Mouse (Mus musculus): Measurements from ENCODE around the gene Gm14325. TPM values are rescaled to one million over a fixed set of nuclear protein-coding genes. Genes with fewer than 3 reads are reported as not detected.
"Not testable (repeated sequence)": the region's sequence is repeated elsewhere in the genome, so short reads cannot be mapped to it uniquely, and the experiment has no call there.

Gm14325 gene
- polyA plus RNA-seq (2015; fragmentation: Nextera tagmentation; extraction: Ambion mirVana) = 35.3 and 35.5 TPM in 2 replicates

DNA sequence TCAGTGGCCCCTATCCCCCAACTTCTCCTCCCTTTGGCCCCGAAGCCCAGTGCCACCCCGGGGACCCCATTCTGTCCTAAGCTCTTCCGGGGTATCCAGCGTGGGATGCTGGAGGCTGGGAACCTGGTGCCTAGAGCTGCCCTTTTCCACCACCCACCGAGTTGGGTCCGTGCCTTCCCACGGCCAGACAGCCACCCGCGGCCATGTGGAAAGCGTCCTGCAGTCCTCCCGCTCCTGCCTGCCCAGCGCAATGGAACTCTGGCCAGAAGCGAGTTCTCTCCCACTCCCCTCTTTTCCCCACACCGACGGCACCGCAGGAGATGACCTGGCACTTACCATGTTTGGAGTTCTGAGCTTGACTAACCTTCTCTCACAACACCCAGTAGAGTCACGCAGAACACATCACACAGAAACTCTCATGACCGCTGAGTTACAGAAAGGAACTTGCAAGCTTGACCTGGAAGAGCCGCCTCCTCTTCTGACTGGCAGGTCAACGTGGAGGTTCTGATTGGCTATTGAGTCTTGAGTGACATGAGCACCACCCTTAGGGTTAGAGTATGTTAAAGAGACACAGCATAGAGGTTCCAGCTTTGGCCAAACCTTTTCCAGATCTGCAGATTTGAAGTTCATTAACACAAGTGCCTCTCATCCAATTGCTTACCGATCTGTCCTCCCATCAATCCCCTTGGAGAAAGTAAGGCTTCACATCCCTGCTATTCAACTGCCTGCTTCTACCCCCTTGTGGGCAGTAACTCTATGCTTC, at the start of gene Gm14325:
TSS of gene Gm14325 (minus strand) at position 436 of the 763 bp plus-strand sequence.
- peak within 1 kb of the TSS; percentile 41 for H3K4me2 ChIP-seq (ENCODE audit: low read length)
- not testable (repeated sequence) for H3K27ac ChIP-seq; H3K4me1 ChIP-seq (replicated peaks; ENCODE audit: insufficient read depth, low read length); H3K9me3 ChIP-seq (replicated peaks; ENCODE audit: low read length); H3K9ac ChIP-seq (ENCODE audit: low read depth, low read length); H3K36me3 ChIP-seq (ENCODE audit: insufficient read depth, low read length); H3K27me3 ChIP-seq (ENCODE audit: insufficient read depth, low read length); ATAC-seq (replicated peaks; ENCODE audit: low FRiP score, low read depth)
- H3K4me3 ChIP-seq (replicated peaks; ENCODE audit: low read depth, low read length) = peak within 1 kb of the TSS; percentile 33
- WGBS = 3% methylated on average over 17 of the region's 21 CpGs
- peak; percentile 83 for DNase-seq (ENCODE audit: low spot score)

DNA sequence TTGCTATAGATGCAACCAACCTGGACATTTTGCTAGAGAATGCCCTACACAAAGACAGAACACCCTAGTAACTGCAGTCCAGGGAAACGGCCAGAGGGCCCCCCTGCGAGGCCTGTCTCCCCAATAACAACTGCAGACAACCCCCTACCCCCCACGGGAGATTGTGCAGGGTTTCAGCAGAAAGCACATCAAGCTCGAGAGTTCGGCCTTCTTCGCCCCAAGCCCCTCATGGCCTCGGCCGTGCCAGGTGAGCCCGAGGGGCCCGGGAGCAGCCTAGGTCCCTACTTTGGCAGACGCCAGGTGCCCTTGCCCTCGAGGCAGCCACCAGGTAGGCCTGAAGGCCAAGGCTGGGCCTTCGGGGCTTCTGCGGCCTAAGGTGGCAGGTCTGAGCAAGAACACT, 47.6 kb upstream of the Gm14325 start:
- ATAC-seq (replicated peaks; ENCODE audit: low FRiP score, low read depth); H3K9me3 ChIP-seq (replicated peaks; ENCODE audit: low read length); H3K27me3 ChIP-seq (ENCODE audit: insufficient read depth, low read length); H3K4me3 ChIP-seq (replicated peaks; ENCODE audit: low read depth, low read length); H3K9ac ChIP-seq (ENCODE audit: low read depth, low read length); H3K36me3 ChIP-seq (ENCODE audit: insufficient read depth, low read length); H3K4me2 ChIP-seq (ENCODE audit: low read length); H3K27ac ChIP-seq; DNase-seq (ENCODE audit: low spot score); H3K4me1 ChIP-seq (replicated peaks; ENCODE audit: insufficient read depth, low read length): not testable (repeated sequence)
- 93% methylated on average over 14 of the region's 14 CpGs for WGBS

DNA sequence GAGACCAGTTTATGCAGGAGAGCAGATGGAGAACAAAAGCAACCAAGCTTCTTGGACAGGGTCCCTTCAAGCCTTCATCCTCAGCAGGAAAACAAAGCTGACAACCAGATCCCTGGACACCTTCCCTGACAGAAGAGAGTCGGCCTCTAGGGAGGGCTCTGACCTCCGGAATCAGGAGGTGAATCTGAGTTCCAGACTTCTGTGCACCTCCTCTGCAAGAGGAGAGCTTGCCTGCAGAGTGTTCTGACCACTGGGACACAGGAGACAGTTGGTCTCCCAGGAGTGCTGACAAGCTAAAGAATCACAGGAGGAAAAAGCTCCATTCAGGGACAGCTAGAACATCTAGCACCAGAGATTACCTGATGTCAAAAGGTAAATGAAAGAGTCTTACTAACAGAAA, 22.1 kb upstream of the Gm14325 start:
- DNase-seq (ENCODE audit: low spot score); H3K4me1 ChIP-seq (replicated peaks; ENCODE audit: insufficient read depth, low read length); H3K9ac ChIP-seq (ENCODE audit: low read depth, low read length); H3K4me3 ChIP-seq (replicated peaks; ENCODE audit: low read depth, low read length); ATAC-seq (replicated peaks; ENCODE audit: low FRiP score, low read depth); H3K4me2 ChIP-seq (ENCODE audit: low read length); H3K9me3 ChIP-seq (replicated peaks; ENCODE audit: low read length); H3K27ac ChIP-seq; H3K27me3 ChIP-seq (ENCODE audit: insufficient read depth, low read length); H3K36me3 ChIP-seq (ENCODE audit: insufficient read depth, low read length): not testable (repeated sequence)
- WGBS = 86% methylated on average over 2 of the region's 2 CpGs

DNA sequence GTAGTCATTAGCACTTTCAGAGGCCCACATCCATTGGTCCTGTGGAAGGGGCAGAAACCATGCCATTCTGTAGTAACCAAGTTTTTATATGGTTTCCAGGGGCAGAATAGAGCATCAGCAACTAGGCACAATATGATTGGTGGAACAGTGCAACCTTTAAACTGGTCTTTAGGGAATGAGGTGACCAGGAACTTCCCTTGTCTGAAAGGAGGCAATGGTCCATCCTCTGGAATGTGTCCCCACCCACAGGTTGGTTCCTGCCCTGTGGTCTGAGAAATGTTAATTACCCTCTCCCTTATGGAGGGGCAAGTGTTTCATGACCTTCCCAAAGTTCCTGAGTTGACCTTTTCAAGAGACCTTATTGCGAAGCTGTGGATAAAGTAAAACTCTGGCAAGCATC, 3.5 kb upstream of the Gm14325 start:
- not testable (repeated sequence) for H3K27ac ChIP-seq; DNase-seq (ENCODE audit: low spot score); H3K9me3 ChIP-seq (replicated peaks; ENCODE audit: low read length); H3K4me3 ChIP-seq (replicated peaks; ENCODE audit: low read depth, low read length); H3K36me3 ChIP-seq (ENCODE audit: insufficient read depth, low read length); H3K9ac ChIP-seq (ENCODE audit: low read depth, low read length); H3K4me2 ChIP-seq (ENCODE audit: low read length); ATAC-seq (replicated peaks; ENCODE audit: low FRiP score, low read depth); H3K27me3 ChIP-seq (ENCODE audit: insufficient read depth, low read length); H3K4me1 ChIP-seq (replicated peaks; ENCODE audit: insufficient read depth, low read length)
- 60% methylated on average over 1 of the region's 1 CpGs for WGBS

DNA sequence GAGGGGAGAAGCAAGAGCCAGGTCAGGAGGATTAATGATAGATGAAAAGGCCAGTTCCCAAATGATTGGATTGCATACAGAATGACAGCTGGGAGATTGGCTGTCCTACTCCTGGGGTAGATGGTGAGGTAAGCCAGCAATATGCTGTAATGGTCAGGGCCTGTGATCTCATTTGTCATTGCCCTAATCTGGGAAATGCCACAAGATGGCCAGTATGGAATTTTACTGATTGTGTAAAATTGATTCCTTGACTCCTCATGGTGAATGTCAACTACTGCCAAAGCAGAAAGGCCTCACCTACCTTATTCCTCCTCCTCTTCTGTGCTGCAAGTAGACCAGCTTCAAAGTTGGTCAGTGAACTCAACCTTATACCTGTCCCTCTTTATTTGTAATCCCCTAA, 3.4 kb downstream of the Gm14325 start:
- H3K4me3 ChIP-seq (replicated peaks; ENCODE audit: low read depth, low read length); H3K4me2 ChIP-seq (ENCODE audit: low read length); H3K27ac ChIP-seq; H3K27me3 ChIP-seq (ENCODE audit: insufficient read depth, low read length); ATAC-seq (replicated peaks; ENCODE audit: low FRiP score, low read depth); H3K9ac ChIP-seq (ENCODE audit: low read depth, low read length); H3K4me1 ChIP-seq (replicated peaks; ENCODE audit: insufficient read depth, low read length); H3K36me3 ChIP-seq (ENCODE audit: insufficient read depth, low read length); H3K9me3 ChIP-seq (replicated peaks; ENCODE audit: low read length); DNase-seq (ENCODE audit: low spot score): not testable (repeated sequence)

DNA sequence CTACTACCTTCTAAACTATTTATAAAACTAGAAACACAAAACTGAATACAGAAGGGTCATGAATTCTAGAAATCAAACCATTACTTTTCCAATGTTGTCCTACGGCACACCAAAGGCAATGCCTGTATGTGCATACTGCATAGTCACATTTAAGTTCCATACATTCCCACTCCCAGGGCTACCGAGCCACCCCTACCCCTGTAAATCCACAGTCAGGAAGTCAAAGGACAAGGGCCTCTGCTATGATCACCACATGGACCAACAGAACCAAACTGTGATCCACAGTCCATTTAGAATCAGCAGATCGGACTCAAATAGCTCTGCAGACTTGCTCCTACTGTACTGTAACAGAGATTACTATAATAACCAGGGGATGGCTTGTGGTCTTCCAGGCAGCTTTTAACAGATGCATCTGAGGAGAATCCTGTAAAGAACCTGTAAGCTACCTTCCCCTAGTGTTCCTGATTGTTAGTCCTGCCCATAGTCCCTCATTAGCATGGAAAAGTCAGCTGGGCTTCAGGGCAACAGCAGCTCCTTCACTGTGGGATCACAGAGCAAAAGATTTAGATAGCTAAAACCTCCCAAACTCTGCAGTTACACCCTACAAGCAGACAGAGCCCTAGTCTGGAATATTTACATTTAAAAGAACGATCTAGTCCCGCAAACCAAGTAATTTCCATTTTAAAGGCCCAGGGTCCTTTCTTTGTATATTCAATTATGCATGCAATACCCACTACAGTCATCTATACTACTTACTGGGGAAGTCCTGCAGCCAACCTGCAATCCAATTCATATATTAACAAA, 4.2 kb downstream of the Gm14325 start:
- H3K27me3 ChIP-seq (ENCODE audit: insufficient read depth, low read length); DNase-seq (ENCODE audit: low spot score); H3K4me3 ChIP-seq (replicated peaks; ENCODE audit: low read depth, low read length); H3K27ac ChIP-seq; H3K36me3 ChIP-seq (ENCODE audit: insufficient read depth, low read length); H3K9me3 ChIP-seq (replicated peaks; ENCODE audit: low read length); H3K9ac ChIP-seq (ENCODE audit: low read depth, low read length); H3K4me2 ChIP-seq (ENCODE audit: low read length); ATAC-seq (replicated peaks; ENCODE audit: low FRiP score, low read depth); H3K4me1 ChIP-seq (replicated peaks; ENCODE audit: insufficient read depth, low read length): not testable (repeated sequence)
- 96% methylated on average over 5 of the region's 5 CpGs for WGBS

Data from kidney, postnatal 0 days (tissue).